Mouse (Mus musculus) stomach, postnatal 0 days (tissue): ENCODE results near the gene Mbnl1.
"Not testable (repeated sequence)": the region's sequence is repeated elsewhere in the genome, so short reads cannot be mapped to it uniquely, and the experiment has no call there.

Experiments used
- CTCF ChIP-seq: IDR thresholded peaks from 2 replicates; pipeline ENCODE4 v1.5.1; 2016; ENCODE audit warnings: antibody characterized with exemption, low read depth, mild to moderate bottlenecking, moderate library complexity
- EP300 ChIP-seq: optimal IDR thresholded peaks from 2 replicates; pipeline ENCODE3; 2016; ENCODE audit warnings: antibody characterized with exemption

GRCm38 (mm10) chr3:60494774-60495535 is 22.3 kb downstream of the Mbnl1 start:
- peak; percentile 10; the same call in 1 of the 2 replicates for TF ChIP-seq CTCF
- not testable (repeated sequence) for TF ChIP-seq EP300
